Mouse (Mus musculus): ENCODE data around the gene Gm26727. TPM values are rescaled to one million over a fixed set of nuclear protein-coding genes. Genes with fewer than 3 reads are reported as not detected.

Gm26727 gene
- not detected for polyA plus RNA-seq (2014; fragmentation: Illumina TruSeq; extraction: RNeasy Lipid Tissue Mini Kit (QIAGEN cat#74804); ENCODE audit: low read depth, low replicate concordance)

DNA sequence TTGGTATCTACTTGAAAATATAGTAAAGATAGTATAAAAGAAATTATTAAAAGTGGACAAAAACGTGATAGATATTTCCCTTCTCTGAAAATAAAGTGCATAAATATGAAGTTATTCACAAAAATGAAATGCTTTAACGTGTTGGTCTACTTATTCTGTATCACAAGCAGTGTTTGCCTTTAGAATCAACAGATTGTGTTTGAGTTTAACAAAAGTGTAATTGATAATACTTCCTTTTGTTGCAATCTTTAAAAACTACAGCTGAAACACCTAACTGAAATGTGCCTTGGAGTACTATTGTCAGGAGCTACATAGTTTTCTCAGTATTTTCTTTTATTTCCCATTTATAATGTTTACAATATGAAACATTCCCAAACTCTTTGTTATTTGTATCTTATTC is at the start of gene Gm26727:
Gm26727 (minus strand) TSS at position 101 of the 400 bp plus-strand sequence.

DNA sequence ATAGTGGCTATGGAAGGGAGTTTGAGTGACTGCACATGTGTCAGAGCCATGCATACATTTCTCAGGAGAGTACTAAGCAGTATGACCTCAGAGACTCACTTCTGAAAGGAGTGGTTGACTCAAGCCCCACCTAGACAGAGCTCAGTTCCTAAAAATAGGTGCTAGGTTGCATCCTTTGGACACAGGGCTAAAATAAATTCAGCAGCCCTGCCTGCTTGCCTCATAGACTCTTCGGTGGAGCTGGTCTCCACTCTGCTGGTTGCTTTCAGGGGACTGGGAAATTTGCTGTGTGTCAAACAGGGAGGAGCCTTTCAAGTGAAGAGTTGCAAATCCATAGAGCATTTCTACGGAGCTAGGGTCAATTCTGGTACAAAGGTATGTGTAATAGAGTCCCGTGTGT is 12.8 kb upstream of the Gm26727 start, which contains the start of gene Xirp2:
Xirp2 (plus strand) TSS at position 223 of the 400 bp plus-strand sequence.

DNA sequence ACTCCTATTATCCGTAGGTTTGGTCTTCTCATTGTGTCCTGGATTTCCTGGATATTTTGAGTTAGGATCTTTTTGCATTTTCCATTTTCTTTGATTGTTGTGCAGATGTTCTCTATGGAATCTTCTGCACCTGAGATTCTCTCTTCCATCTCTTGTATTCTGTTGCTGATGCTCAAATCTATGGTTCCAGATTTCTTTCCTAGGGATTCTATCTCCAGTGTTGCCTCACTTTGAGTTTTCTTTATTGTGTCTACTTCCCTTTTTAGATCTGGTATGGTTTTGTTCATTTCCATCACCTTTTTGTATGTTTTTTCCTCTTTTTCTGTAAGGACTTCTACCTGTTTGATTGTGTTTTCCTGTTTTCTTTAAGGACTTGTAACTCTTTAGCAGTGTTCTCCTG is 19.6 kb downstream of the Gm26727 start, which contains the start of gene Gm21830:
Gm21830 (plus strand) TSS at position 301 of the 400 bp plus-strand sequence.

Other genes with a start within 250 kb of the Gm26727 start
- not detected for gene Gm21830, start 19.5 kb downstream of the Gm26727 start, polyA plus RNA-seq (2014; fragmentation: Illumina TruSeq; extraction: RNeasy Lipid Tissue Mini Kit (QIAGEN cat#74804); ENCODE audit: low read depth, low replicate concordance)
- 7.7 TPM for gene Xirp2, start 12.8 kb upstream of the Gm26727 start, polyA plus RNA-seq (2014; fragmentation: Illumina TruSeq; extraction: RNeasy Lipid Tissue Mini Kit (QIAGEN cat#74804); ENCODE audit: low read depth, low replicate concordance)
- 10.3 TPM for gene B3galt1, start 132.7 kb upstream of the Gm26727 start, polyA plus RNA-seq (2014; fragmentation: Illumina TruSeq; extraction: RNeasy Lipid Tissue Mini Kit (QIAGEN cat#74804); ENCODE audit: low read depth, low replicate concordance)